Mouse (Mus musculus): ENCODE results near the gene Ppp1r8. TPM values are rescaled to one million over a fixed set of nuclear protein-coding genes. Genes with fewer than 3 reads are reported as not detected.

Ppp1r8 gene
- total RNA-seq (2021): 10 to 100 TPM; 42.8 to 50.4 TPM
- long read RNA-seq, transcript Ppp1r8-201 (7 exons, 2,037 nt): major isoform, 13 of 31 reads
- long read RNA-seq, partial matches to known transcripts: 0 of 31 reads
- long read RNA-seq, other reads (novel, unspliced or antisense): 16 of 31 reads

DNA sequence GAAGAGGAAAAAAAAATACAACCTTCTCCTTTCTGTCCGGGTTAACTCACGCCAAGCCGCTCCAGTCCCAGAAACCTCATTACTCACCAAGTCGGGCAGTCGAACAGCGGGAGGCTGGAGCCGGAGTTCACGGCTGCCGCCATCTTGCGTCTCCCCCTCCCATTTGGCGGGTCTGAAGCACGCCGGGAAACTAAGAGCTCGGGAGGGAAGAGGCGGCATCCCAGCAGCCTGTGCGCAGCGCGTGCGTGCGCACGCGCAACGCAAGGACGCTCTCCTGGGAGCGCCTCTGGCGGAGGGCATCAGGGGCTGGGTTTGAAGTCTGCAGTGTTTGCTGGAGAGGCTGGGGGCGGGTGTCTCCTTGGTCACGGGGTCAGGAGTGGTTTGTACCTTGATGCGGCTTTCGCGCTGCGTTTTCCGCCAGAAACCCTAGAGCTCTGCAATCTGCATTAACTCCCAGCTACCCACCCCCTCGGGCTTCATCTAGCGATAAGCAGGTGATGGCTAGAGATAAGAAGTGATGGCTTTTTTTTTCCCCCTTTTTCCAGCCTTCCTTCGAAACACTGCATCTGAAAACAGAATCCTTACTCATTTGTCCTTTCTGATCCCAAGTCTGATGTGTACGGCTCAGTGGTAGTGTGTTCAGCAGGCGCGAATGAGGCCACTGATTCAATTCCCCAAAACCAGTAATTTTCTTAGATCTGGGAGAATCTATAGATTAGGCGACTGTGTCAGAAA lies at the start of gene Ppp1r8:
Gene Ppp1r8 (minus strand): TSS at position 200 of the 735 bp plus-strand sequence.
- DNase-seq (ENCODE audit: low spot score in 2 of 2): peak; percentile 84 to 89

DNA sequence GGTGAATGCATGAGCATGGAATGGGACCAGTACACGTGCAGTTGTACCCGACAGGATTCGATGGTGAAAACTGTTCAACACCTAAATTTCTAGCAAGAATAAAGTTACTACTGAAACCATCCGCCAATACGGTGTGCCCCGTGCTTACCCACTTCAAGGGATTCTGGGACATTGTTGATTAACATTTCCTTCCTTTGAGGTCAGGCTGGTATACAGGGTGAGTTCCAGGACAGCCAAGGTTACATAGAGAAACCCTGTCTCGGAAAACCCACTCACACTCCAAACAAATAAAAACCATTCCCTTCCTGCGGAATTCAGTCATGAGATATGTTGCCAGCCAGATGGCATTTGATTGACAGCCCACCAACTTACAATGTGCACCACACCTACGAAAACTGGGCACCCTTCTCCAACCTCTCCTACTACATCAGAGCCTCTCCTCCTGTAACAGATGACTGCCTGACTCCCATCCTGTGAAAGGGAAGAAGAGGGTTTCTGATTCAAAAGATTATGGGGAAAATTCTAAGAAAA lies 41.9 kb upstream of the Ppp1r8 start:
- peak in 1 of 2 experiments; percentile 17 for DNase-seq (ENCODE audit: low spot score in 2 of 2)

DNA sequence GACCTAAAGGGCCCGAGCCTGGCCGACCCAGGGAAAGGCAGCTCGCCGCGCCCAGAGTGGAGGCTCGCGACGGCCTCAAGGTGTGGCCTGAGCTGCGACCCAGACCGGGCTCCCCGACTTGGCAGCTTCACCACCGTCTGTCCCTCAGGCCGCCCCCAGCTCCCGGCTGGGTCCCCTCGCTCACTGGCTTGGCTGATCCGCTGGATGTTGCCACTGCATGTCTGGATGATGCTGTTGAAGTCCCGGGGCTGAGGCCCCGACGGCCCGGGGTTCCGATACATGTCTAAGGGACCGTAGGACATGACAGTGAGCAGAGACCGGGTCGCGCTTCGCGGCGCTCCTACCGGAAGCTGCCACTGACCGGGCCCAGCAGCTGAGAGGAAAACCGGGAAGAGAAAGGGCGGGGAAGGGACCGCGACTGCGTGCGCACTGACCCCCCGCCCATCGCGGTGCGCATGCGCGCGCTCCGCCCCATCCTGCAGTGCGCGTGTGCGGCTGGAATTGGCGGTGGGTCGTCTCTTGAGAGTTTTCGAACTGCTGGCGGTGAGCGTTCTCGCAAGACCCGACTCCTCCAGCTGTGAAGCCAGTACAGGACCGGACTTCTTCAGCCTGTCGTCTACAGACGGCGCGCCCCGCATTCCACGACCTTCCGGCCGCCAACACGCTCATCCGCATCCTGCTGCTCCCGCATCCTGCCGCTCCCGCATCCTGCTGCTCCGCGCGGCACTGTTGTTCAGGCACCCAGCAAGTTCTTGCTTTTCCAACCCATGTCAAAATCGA lies 41.3 kb upstream of the Ppp1r8 start, which contains the start of gene Stx12:
Gene Stx12 (minus strand): TSS at position 446 of the 780 bp plus-strand sequence.
- peak; percentile 86 to 91 for DNase-seq (ENCODE audit: low spot score in 2 of 2)

DNA sequence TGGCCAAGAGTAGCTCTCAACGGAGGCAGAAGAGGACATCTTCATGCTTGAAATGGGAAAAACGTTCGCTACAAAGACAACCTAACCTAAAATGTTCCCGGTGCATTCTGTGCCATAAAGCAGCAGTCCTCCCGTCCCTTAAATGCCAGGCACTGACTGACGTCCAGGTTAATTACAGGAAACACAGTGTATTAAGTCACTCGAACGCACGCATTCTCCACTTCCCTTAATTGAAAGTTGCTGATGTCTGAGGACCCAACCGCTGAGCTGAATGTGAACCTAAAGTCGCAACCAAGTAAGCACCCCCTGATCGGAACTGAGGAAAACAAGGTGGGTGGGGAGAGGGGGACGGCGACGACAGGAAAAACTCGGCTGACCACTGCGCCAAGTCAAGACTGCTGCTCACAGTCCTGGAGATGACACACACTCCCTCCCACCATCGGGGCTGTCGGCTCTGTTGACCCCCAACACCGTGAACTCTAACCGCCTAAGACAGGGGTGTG lies 40.6 kb upstream of the Ppp1r8 start:
- no peak for DNase-seq (ENCODE audit: low spot score in 2 of 2)

DNA sequence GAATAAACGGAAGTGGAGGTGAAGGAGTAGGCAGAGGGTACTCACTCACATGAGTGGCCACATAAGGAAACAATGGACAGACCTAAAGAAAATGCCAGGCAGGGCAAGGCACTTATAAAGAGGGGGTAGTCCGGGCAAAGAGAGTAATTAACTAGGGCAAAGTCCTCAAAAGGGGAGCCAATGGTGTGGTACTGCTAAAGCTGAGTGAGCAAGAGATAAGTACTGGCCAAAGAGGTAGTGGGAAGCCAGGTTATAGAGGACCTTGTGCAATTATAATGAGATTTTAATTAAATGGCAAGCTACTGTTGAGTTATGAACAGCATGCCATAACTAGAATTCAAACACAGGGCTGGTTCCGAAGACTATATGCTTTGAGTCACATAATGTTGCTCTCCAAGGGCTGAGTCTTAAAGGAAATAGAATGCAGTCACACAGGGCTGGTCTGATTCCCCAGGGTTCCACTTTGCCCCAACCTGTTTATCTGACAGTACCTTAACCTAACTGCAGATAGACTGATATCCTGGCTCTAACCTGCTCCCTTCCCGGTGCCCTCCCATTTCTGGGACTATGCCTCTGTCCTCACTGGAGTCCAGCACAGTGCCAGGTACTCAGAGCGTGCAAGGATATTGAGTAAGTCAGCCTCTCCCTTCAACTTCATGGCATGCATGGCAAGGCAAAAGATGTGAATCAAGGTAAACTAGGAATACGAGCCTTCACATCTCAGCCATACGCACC lies 31.6 kb upstream of the Ppp1r8 start:
- DNase-seq (ENCODE audit: low spot score in 2 of 2): no peak

DNA sequence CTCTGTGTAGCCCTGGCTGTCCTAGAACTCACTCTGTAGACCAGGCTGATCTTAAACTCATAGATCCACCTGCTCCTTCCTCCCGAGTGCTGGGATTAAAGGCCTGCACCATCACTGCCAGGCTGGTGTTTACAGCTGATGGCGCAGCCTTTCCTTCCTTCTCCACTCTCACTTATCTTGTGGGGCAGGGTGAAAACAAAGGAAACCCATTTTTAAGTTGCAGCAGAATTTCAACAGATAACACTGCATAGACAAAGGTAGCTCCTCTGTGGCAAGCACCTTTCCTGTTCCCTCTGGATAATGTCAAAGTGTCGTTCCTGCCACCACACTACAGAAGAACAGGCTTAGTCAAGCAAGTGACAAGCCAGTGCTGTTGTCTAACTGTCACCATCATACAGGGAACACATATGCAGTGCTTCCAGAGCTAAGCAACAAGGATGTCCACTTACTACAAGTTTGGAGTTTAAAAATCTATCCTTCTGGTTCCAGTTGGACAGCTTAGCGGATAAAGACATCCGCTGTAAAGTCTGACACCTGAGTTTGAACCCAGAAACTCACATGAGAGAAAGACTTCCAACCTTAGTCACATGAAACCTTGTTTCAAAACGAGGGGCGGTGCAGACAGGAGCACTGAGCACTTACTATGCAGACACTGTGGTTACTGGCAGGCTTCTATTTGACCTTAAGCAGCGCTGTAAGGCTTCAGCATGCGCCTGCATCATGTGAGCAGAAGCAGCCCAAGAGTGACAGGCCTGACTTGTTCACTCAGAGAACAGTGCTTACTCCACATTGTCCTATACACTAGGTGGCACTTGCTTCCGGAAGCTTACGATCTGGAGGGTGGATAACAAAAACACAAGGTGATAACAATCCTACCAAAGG lies 30.8 kb upstream of the Ppp1r8 start:
- DNase-seq (ENCODE audit: low spot score in 2 of 2): no peak

DNA sequence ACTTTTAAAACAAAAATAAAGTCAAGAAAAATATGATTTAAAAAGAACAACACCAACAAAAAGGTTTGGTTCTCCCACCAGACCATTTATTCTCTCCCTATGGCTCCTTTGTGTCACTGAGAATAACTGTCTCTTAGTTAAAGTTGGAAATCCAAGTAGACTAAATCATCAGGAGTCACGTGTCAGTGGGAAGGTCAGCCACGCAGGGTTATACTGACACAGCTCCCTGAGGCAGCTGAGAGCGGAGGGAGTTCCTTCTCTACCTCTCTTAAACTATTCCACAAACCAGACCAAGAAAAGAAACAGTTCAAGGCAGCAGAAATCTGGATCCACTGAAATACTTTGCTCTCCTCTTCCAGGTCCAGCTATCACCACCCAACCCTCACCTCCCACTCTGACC lies 28.1 kb upstream of the Ppp1r8 start:
- DNase-seq (ENCODE audit: low spot score in 2 of 2): no peak

DNA sequence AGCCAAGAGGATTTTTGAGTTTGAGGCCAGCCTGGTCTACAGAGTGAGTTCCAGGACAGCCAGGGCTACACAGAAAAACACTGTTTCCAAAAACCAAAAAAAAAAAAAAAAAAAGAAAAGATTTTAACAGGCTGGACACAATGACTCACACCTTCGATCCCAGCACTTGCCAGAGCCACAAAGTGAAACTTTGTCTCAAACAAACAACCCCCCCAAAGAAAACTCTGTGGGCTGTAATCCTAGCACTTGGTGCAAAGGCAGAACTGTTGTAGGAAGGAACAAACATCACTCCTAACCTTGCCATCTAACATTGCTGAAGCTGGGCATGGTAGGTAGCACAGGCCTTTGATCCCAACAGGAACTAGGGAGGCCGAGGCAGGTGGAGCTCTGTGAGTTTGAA lies 21.9 kb upstream of the Ppp1r8 start:
- no peak for DNase-seq (ENCODE audit: low spot score in 2 of 2)

DNA sequence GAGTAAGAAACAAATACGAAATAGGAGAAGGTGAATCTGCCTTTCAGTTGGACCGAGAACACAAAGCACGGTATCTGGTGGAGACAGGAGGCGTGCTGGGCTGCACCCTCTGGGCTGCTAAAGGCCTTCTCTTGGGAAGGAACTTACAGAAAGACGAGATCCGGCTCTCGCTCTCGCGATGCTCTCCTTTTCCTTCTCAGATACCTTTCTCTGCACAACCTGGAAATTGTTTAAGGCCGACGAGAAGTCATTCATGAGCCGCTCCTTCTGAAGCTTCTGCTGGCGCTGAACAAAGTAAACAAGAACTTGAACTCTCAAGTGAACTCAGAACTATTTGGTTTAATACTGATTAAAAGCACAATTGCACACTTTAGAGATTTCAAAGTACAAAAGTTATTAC lies 20.0 kb upstream of the Ppp1r8 start:
- DNase-seq (ENCODE audit: low spot score in 2 of 2): no peak

DNA sequence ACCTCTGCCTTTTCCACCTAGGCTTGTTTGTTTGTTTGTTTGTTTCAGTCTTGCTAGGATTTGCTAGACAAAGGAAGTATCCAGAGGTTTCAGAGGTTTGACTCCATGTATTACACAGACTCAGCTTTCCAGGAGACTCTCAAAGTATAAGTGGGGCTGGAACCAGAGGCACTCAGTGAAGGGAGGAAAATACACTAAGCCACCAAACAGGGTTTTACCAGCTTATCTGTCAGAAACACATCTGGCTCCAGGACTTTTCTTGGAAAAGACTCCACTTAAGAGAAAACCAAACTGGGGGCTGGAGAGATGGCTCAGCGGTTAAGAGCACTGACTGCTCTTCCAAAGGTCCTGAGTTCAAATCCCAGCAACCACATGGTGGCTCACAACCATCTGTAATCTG lies 17.9 kb upstream of the Ppp1r8 start:
- no peak for DNase-seq (ENCODE audit: low spot score in 2 of 2)

DNA sequence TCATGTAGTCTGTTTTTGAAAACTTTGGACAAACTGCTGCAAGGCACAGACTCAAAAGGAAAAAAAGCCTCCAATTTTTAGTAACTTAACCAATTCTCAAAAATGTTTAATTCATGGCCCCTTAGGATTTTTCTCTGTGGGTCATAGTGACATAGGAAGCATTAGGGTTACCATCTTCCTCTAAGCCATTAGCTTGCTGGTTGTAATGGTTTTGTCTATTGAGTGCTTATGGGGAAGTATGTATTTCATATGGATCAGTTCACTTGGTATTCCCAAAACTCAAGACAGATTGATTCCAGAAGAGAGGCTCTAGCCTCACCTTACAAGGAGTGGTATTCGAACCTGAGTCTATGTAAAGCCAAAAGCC lies 719 bp upstream of the Ppp1r8 start:
- DNase-seq (ENCODE audit: low spot score in 2 of 2): no peak

DNA sequence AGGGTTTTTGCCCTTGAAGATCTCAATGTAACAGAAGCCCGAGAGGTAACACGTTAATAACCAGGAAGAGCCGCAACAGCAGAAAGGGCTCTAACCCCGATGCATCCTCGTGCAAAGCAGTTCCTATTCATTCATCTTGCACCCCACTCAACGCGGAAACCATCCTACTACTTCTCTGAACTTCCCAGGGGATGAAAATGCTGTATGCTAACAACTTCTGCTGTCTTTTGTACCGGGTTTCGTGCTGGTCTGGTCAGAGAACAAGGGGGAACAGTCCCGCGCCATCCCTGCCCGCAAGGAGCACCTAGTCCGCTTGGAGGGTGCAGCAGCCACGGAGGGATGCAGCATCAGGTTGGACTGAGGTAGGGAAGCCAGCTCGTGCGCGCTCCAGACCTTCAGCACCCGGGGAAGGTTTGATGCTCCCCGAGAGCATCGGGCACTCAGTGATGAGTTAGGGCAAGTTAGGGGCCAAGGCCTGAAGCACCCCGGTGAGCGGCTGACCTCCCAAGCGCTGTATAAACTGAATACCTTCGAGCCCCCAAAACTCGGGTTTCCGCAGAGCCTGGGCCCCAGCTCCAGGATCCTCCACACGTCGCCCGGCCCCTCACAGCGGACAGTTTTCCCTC lies 575 bp downstream of the Ppp1r8 start:
- DNase-seq (ENCODE audit: low spot score in 2 of 2): peak; percentile 19 to 48

DNA sequence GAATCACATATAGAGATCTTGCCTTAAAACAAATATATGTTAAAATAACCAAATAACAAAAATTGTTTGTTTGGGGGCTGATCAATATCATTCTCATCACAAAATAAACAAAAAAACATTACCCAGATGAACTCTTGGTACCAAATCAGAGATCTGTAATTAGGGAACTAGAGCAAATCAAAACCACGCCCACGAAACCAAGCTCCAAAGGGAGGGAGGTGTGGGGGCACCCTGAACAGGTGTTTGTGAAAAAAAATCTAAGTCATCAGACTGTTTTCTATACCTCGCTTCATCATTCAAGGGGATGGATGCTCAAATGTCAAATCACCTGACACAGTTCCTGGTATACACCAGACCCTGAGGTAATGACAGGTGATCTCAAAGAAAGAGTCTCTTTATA lies 1.5 kb downstream of the Ppp1r8 start:
- DNase-seq (ENCODE audit: low spot score in 2 of 2): no peak

DNA sequence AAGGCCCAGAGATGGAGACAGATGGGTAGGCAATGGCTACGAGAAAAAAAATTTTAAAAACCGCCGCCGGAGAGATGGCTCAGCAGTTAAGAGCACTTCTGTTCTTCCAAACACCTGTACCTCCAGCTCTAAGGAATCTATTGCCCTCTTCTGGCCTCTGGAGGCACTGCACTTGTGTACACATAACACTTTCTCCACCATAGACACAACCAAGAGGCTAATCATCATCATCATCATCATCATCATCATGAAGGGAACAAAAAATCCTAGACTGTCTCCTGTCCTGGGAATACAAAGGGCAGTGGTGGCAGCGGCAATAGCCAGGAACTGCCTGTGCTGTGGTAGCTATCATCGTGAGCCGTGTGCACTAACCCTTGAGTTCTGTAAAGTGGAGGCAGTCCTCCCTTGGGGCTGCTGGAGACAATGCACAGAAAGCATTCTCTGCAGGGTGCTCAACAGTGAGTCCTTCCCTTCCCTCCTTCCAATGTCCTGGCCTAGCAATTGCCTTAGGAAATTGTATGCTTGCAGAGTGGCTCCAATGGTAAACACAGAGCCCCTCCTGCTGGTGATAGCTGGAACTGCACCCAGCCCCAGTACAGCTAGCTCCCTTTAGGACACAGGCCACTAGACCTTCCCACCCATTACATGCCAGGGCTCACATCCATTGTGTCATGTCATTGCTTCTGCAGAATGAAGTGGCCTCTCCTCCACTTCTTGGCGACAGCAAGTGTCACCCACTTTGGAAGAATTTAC lies 19.2 kb downstream of the Ppp1r8 start:
- peak; percentile 73 to 74 for DNase-seq (ENCODE audit: low spot score in 2 of 2)

DNA sequence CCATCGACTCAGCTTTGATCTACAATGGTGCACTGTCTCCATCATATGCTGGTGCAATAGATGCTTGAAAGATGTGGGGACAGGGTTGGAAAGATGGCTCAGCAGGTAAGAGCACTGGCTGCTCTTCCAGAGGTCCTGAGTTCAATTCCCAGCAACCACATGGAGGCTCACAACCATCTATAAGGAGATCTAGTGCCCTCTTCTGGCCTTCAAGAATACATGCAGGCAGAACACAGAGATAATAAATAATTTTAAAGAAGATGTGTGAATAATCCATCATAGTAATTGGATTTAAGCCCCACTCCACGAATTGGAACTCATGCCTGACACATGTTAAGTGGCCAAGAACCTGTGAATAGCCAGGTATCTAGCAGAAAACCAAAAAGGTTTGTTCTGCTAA lies 24.5 kb downstream of the Ppp1r8 start:
- no peak for DNase-seq (ENCODE audit: low spot score in 2 of 2)

DNA sequence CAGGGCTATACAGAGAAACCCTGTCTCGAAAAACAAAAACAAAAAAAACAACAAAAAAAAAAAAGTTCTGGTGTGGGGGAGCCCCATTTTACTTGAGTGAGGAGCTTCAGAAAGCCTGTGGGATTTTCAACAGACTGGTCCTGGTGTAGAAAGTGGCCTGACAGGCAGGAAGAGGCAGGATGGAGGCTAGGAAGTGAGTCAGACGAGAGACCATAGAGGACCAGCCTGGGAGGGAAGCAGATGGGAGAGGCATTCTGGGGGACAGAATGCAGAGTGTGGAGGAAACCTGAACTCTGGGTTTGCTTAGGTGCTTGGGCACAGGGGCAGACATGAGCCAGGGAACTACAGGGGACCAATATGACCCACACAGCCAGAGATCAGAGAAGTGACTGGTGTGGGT lies 26.1 kb downstream of the Ppp1r8 start:
- no peak for DNase-seq (ENCODE audit: low spot score in 2 of 2)

DNA sequence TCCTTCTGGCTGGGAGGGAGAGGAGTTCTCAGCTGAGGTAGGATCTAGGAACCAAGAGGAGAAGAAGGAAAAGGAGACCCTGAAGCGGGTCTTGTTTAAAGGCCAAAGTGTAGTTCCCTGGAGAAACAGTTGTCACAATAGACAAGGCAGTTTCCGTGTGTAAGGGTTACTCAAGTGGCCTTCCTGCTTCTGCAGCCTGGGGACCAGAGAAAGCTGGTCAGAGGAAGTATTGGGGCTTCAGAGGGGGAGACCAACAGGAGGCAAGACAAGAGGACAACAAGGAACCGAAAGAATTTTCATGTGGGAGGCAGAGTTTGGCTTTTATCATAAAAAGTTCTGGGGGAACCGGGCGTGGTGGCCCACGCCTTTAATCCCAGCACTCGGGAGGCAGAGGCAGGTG lies 26.6 kb downstream of the Ppp1r8 start:
- no peak for DNase-seq (ENCODE audit: low spot score in 2 of 2)

DNA sequence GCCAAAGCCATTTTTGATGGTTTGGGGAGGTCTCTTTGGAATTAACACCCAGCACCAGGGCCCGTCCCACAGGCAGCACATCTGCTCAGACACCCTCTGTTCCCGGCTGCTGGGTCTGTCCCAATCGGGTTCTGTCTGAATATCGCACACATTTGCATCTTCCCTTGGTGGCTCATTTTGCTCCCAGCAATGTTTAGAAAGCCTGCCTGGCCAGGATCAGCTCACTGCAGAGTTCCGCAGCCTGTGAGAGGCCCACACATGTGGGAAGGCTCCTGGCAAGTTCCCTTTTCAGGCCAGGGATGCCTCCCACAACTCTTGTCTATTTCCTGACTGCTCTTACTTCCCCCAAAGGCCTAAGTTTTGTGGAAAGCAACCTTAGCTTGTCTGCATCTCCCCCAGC lies 33.3 kb downstream of the Ppp1r8 start:
- DNase-seq (ENCODE audit: low spot score in 2 of 2): no peak

Measured in layer of hippocampus, postnatal 10 days (tissue).